Mouse (Mus musculus) MEL (cell line): ENCODE results near the gene Git1. TPM values are rescaled to one million over a fixed set of nuclear protein-coding genes. Genes with fewer than 3 reads are reported as not detected.

Experiments used
- DNase-seq: peaks from one replicate; pipeline ENCODE4 v3.0.0; 2011; ENCODE audit warnings: low read depth, low spot score
- H3K27ac ChIP-seq: 2 replicates; pipeline ENCODE4 v1.5.1; 2012; ENCODE audit warnings: low read depth, mild to moderate bottlenecking, control low read depth, low read length, moderate library complexity; ENCODE audit not compliant: control insufficient read depth
- H3K27me3 ChIP-seq, 2 experiments: fragments of 150-350 bp in 1 of 2; sonication (generic) in 1 of 2; 2 replicates each; pipeline ENCODE4 v1.6.1; 2012; ENCODE audit warnings: low read length in 2 of 2, mild to moderate bottlenecking in 2 of 2, improper control_type of control experiment in 1 of 2, moderate library complexity in 1 of 2; ENCODE audit not compliant: insufficient read depth in 2 of 2, control insufficient read depth in 1 of 2
- H3K36me3 ChIP-seq, 2 experiments: 2 replicates each; pipeline ENCODE4 v1.6.1; 2012 to 2014; ENCODE audit warnings: low read length in 2 of 2, improper control_type of control experiment in 1 of 2, inconsistent platforms in 1 of 2, mild to moderate bottlenecking in 1 of 2; ENCODE audit not compliant: insufficient read depth in 2 of 2, control insufficient read depth in 1 of 2
- H3K4me1 ChIP-seq, 2 experiments: fragments of 150-350 bp in 1 of 2; sonication (generic) in 1 of 2; 2 replicates each; pipeline ENCODE4 v1.6.1; 2012; ENCODE audit warnings: low read length in 2 of 2, improper control_type of control experiment in 1 of 2, mild to moderate bottlenecking in 1 of 2; ENCODE audit not compliant: insufficient read depth in 2 of 2, control insufficient read depth in 1 of 2
- H3K4me3 ChIP-seq, 2 experiments: fragments of 150-350 bp in 1 of 2; sonication (generic) in 1 of 2; 2 replicates each; pipeline ENCODE4 v1.5.1; 2012; ENCODE audit warnings: low read depth in 2 of 2, low read length in 2 of 2, mild to moderate bottlenecking in 2 of 2, moderate library complexity in 2 of 2, control low read depth in 1 of 2, improper control_type of control experiment in 1 of 2; ENCODE audit not compliant: control insufficient read depth in 1 of 2, insufficient read depth in 1 of 2
- H3K79me2 ChIP-seq: 2 replicates; pipeline ENCODE4 v1.6.1; 2012; ENCODE audit warnings: mild to moderate bottlenecking, low read length, moderate library complexity; ENCODE audit not compliant: control insufficient read depth, poor library complexity, insufficient read depth
- H3K9ac ChIP-seq: 2 replicates; pipeline ENCODE4 v1.6.1; 2012; ENCODE audit warnings: low read depth, mild to moderate bottlenecking, control low read depth, low read length, moderate library complexity; ENCODE audit not compliant: control insufficient read depth, poor library complexity, severe bottlenecking
- H3K9me3 ChIP-seq: fragments of 150-350 bp; sonication (generic); replicated peaks from 2 replicates; pipeline ENCODE4 v1.6.1; 2012; ENCODE audit warnings: mild to moderate bottlenecking, low read length, improper control_type of control experiment, moderate library complexity; ENCODE audit not compliant: insufficient read depth
- CHD1 ChIP-seq: IDR thresholded peaks from 2 replicates; pipeline ENCODE4 v1.6.1; 2012; ENCODE audit warnings: low read depth, mild to moderate bottlenecking, inconsistent platforms, low read length, improper control_type of control experiment
- CHD2 ChIP-seq: IDR thresholded peaks from 2 replicates; pipeline ENCODE4 v1.6.1; 2011; ENCODE audit warnings: low read length, improper control_type of control experiment
- CTCF ChIP-seq, 3 experiments: IDR thresholded peaks in 2 of 3; conservative IDR thresholded peaks in 1 of 3; 2 replicates each; pipeline ENCODE4 v1.5.1; 2011 to 2012; ENCODE audit warnings: low read length in 3 of 3, low read depth in 2 of 3, mild to moderate bottlenecking in 2 of 3, improper control_type of control experiment in 1 of 3, inconsistent platforms in 1 of 3, mixed read lengths in 1 of 3, moderate library complexity in 1 of 3; ENCODE audit not compliant: control insufficient read depth in 1 of 3, insufficient read depth in 1 of 3, poor library complexity in 1 of 3, severe bottlenecking in 1 of 3
- E2F4 ChIP-seq: IDR thresholded peaks from 2 replicates; pipeline ENCODE4 v1.6.1; 2011; ENCODE audit warnings: low read depth, low read length, improper control_type of control experiment, borderline replicate concordance
- ELF1 ChIP-seq: IDR thresholded peaks from 2 replicates; pipeline ENCODE4 v1.6.1; 2014; ENCODE audit warnings: low read depth, mild to moderate bottlenecking, inconsistent platforms, low read length, improper control_type of control experiment, moderate library complexity
- GATA1 ChIP-seq: IDR thresholded peaks from 2 replicates; pipeline ENCODE4 v1.6.1; 2011; ENCODE audit warnings: low read depth, low read length, improper control_type of control experiment
- HCFC1 ChIP-seq: IDR thresholded peaks from 2 replicates; pipeline ENCODE4 v1.6.1; 2012; ENCODE audit warnings: low read depth, mild to moderate bottlenecking, inconsistent platforms, low read length, improper control_type of control experiment, moderate library complexity
- JUND ChIP-seq: IDR thresholded peaks from 2 replicates; pipeline ENCODE4 v1.6.1; 2011; ENCODE audit warnings: low read depth, mild to moderate bottlenecking, improper control_type of control experiment, low read length
- MAFK ChIP-seq: IDR thresholded peaks from 2 replicates; pipeline ENCODE4 v1.6.1; 2011; ENCODE audit warnings: low read depth, mild to moderate bottlenecking, low read length, improper control_type of control experiment, borderline replicate concordance
- MAX ChIP-seq: IDR thresholded peaks from 2 replicates; pipeline ENCODE4 v1.6.1; 2011; ENCODE audit warnings: low read length, improper control_type of control experiment
- MYB ChIP-seq: IDR thresholded peaks from 2 replicates; pipeline ENCODE4 v1.6.1; 2011; ENCODE audit warnings: mild to moderate bottlenecking, low read depth, low read length, improper control_type of control experiment
- POLR2A ChIP-seq, 2 experiments: IDR thresholded peaks; 2 replicates each; pipeline ENCODE4 v1.6.1; 2011 to 2012; ENCODE audit warnings: low read length in 2 of 2, mild to moderate bottlenecking in 2 of 2, control low read depth in 1 of 2, improper control_type of control experiment in 1 of 2, low read depth in 1 of 2, moderate library complexity in 1 of 2; ENCODE audit not compliant: control insufficient read depth in 1 of 2, insufficient read depth in 1 of 2, poor library complexity in 1 of 2
- POLR2AphosphoS2 ChIP-seq: IDR thresholded peaks from 2 replicates; pipeline ENCODE4 v1.6.1; 2011; ENCODE audit warnings: low read length, improper control_type of control experiment
- RCOR1 ChIP-seq: IDR thresholded peaks from 2 replicates; pipeline ENCODE4 v1.6.1; 2012; ENCODE audit warnings: low read depth, mild to moderate bottlenecking, inconsistent platforms, low read length, improper control_type of control experiment
- SIN3A ChIP-seq: IDR thresholded peaks from 2 replicates; pipeline ENCODE4 v1.6.1; 2012; ENCODE audit warnings: low read length, improper control_type of control experiment, inconsistent platforms
- TBP ChIP-seq: IDR thresholded peaks from 2 replicates; pipeline ENCODE4 v1.8.0; 2011; ENCODE audit warnings: low read depth, low read length, improper control_type of control experiment
- TCF12 ChIP-seq: IDR thresholded peaks from 2 replicates; pipeline ENCODE4 v1.6.1; 2014; ENCODE audit warnings: low read depth, mild to moderate bottlenecking, inconsistent platforms, low read length, improper control_type of control experiment, moderate library complexity
- UBTF ChIP-seq: IDR thresholded peaks from 2 replicates; pipeline ENCODE4 v1.6.1; 2012; ENCODE audit warnings: low read depth, mild to moderate bottlenecking, inconsistent platforms, low read length, improper control_type of control experiment, moderate library complexity, borderline replicate concordance; ENCODE audit not compliant: insufficient read depth
- USF2 ChIP-seq, 2 experiments: IDR thresholded peaks; 2 replicates each; pipeline ENCODE4 v1.6.1; 2011 to 2012; ENCODE audit warnings: improper control_type of control experiment in 2 of 2, low read length in 2 of 2, borderline replicate concordance in 1 of 2, inconsistent platforms in 1 of 2, low read depth in 1 of 2, mild to moderate bottlenecking in 1 of 2; ENCODE audit not compliant: insufficient read depth in 1 of 2
- ZKSCAN1 ChIP-seq: IDR thresholded peaks from 2 replicates; pipeline ENCODE4 v1.6.1; 2012; ENCODE audit warnings: low read depth, mild to moderate bottlenecking, inconsistent platforms, low read length, improper control_type of control experiment, moderate library complexity
- ZMIZ1 ChIP-seq: IDR thresholded peaks from 2 replicates; pipeline ENCODE4 v1.6.1; 2012; ENCODE audit warnings: low read depth, mild to moderate bottlenecking, inconsistent platforms, low read length, improper control_type of control experiment, moderate library complexity
- ZNF384 ChIP-seq: IDR thresholded peaks from 2 replicates; pipeline ENCODE4 v1.6.1; 2012; ENCODE audit warnings: low read depth, mild to moderate bottlenecking, inconsistent platforms, low read length, improper control_type of control experiment
- polyA plus RNA-seq, 2 experiments: library from polyadenylated mRNA; stranded (reverse) in 1 of 2; unstranded in 1 of 2; fragments of >175 nt in 1 of 2; fragments of >200 nt in 1 of 2; gene quantifications; 2 replicates each; pipeline versions ENCODE4 v1.2.1 to v1.2.4; 2012; ENCODE audit warnings: low replicate concordance in 2 of 2, low read depth in 1 of 2; ENCODE audit not compliant: insufficient read length in 2 of 2, insufficient read depth in 1 of 2, missing spikeins in 1 of 2
- total RNA-seq: library from RNA; depleted of rRNA; stranded (reverse); fragments of 300-350 nt; gene quantifications from 2 replicates; pipeline ENCODE4 v1.2.3, GENCODE M21; 2012

Gene Git1
- total and polyA plus RNA-seq, 3 experiments: 33.1 to 81.4 TPM; not detected in 1

GRCm38 (mm10) chr11:77498261-77499139, 5.1 kb downstream of the Git1 start:
- no peak for DNase-seq
- Histone ChIP-seq H3K4me1 (peaks cover 0 to 9% of the 10 kb centered on the region in 2 experiments; a peak in 2 of 4 replicates), H3K79me2 (peaks cover 45% of the 10 kb centered on the region), H3K4me3 (no peak overlapping the region), H3K36me3 (peaks cover 1 to 5% of the 10 kb centered on the region in 2 experiments; a peak in 2 of 4 replicates), H3K9me3 (no peaks in the 10 kb centered on the region), H3K27ac (no peak overlapping the region), H3K9ac (no peak overlapping the region), H3K27me3 (no peaks in the 10 kb centered on the region)
- no peak for TF ChIP-seq UBTF
- no peak for TF ChIP-seq POLR2AphosphoS2
- no peak for TF ChIP-seq MAFK
- TF ChIP-seq TCF12: no peak
- TF ChIP-seq HCFC1: no peak
- TF ChIP-seq ELF1: no peak
- TF ChIP-seq MAX: no peak
- no peak for TF ChIP-seq MYB
- TF ChIP-seq ZKSCAN1: no peak
- no peak for TF ChIP-seq ZNF384
- no peak for TF ChIP-seq ZMIZ1

- Histone ChIP-seq H3K9ac (no peak overlapping the region), H3K27me3 (no peaks in the 10 kb centered on the region), H3K27ac (no peak overlapping the region), H3K4me3 (no peak overlapping the region), H3K79me2 (peaks cover 36% of the 10 kb centered on the region), H3K4me1 (peaks cover 0 to 7% of the 10 kb centered on the region in 2 experiments; a peak in 2 of 4 replicates), H3K9me3 (no peaks in the 10 kb centered on the region), H3K36me3 (peaks cover 1 to 5% of the 10 kb centered on the region in 2 experiments; a peak in 2 of 4 replicates)
- TF ChIP-seq GATA1 (no peak), USF2 (IDR thresholded peaks at IDR 0.05; ENCODE audit: borderline replicate concordance in 1 of 2, insufficient read depth in 1 of 2, low read depth in 1 of 2, low read length in 2 of 2) (no peak), TBP (no peak), TCF12 (no peak), JUND (no peak), CHD2 (no peak), CTCF (IDR thresholded peaks at IDR 0.05 in 2 of 3, conservative IDR thresholded peaks at IDR 0.05 in 1 of 3; ENCODE audit: control insufficient read depth in 1 of 3, insufficient read depth in 1 of 3, low read depth in 2 of 3, low read length in 3 of 3, poor library complexity in 1 of 3, severe bottlenecking in 1 of 3) (no peak), CHD1 (no peak), ZNF384 (no peak), POLR2A (IDR thresholded peaks at IDR 0.05; ENCODE audit: control insufficient read depth in 1 of 2, insufficient read depth in 1 of 2, low read depth in 1 of 2, low read length in 2 of 2, poor library complexity in 1 of 2) (no peak), E2F4 (no peak), RCOR1 (no peak), ZMIZ1 (no peak), SIN3A (no peak), ZKSCAN1 (no peak)
- no peak for DNase-seq
Observed at GRCm38 (mm10) chr11:77499354-77499753, 6.0 kb downstream of the Git1 start.
